In the genomic region with DNA sequence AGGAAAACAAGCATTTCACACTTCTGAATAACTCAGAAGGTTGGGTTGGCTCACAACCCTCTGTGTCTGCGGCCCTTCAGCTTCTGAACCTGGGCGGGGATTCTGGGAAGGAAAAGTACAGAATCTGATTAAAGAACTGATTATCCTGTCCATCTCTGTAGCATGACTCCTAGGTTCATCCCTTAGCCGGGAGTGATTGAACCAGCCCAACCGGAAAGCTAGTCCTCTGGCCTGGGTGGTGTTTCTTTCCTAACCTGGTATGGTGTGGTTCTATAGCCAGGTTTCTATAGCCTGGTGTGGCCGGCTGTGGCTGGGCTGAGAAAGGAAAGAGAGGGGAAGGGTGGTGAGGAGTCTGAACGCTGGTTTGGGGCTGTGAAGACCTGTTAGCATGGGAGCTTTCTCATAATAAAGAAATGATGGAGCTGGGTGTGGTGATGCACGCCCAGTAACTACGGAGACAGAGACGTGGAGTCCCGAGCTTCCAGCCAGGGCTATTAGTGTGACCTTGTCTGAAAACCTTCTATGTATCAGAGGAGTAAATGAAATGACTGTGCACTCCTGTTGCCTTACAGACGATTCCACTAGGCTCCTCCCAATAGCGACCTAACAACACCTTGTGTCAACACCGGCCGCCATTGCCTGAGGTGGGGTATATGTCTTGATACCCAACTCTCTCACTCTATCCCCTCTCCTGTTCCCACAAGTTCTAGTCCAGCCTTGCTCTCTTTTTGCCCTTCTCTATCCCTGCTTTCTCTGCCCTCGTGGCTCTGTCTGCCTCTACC, we compare ENCODE assay signal across 30 mouse cellular contexts. TPM values are rescaled to one million over a fixed set of nuclear protein-coding genes. Genes with fewer than 3 reads are reported as not detected.
DNase-seq lines count a peak whose midpoint lies in the region; ATAC-seq and TF ChIP-seq lines count a peak whose summit lies in the region.
"Had no signal": no experiment of that assay in that cellular context is flagged by ENCODE, and none has a peak within 500 bp of the region (broad histone marks: within the 10 kb centered on the region; RNA-seq: fewer than 3 reads in every experiment).

No protein-coding gene starts in this region.

- 41% methylated on average over 15 of the region's 15 CpGs for WGBS in small intestine, adult 2 months

- H3K36me3 ChIP-seq in small intestine, adult 2 months (ENCODE audit: control insufficient read depth, insufficient read depth, low read length) = peaks cover 12% of the 10 kb centered on the region
- H3K36me3 ChIP-seq: embryonic facial prominence, embryonic 12.5 days; forebrain, embryonic 10.5 days; forebrain, embryonic 15.5 days; hindbrain, embryonic 10.5 days; hindbrain, embryonic 15.5 days; limb, embryonic 10.5 days; limb, embryonic 15.5 days; midbrain, embryonic 13.5 days; stomach, embryonic 15.5 days had no signal

- intact Hi-C loops in gastrocnemius, adult 2 months (cut with DNase I) = no loop called here

- H3K4me1 ChIP-seq in small intestine, adult 2 months (ENCODE audit: control insufficient read depth, insufficient read depth, insufficient read length, low read length) = peaks cover 44% of the 10 kb centered on the region
- H3K4me1 ChIP-seq: embryonic facial prominence, embryonic 12.5 days; hindbrain, embryonic 15.5 days had no signal

- no peak for TF ChIP-seq POLR2A in small intestine, adult 2 months (IDR thresholded peaks at IDR 0.05; ENCODE audit: low read depth, low read length)

- H3K27me3 ChIP-seq in small intestine, adult 2 months (ENCODE audit: control insufficient read depth, insufficient read depth, low read length) = no peaks in the 10 kb centered on the region
- H3K27me3 ChIP-seq: embryonic facial prominence, embryonic 12.5 days; forebrain, embryonic 15.5 days; hindbrain, embryonic 15.5 days; limb, embryonic 15.5 days; stomach, embryonic 15.5 days had no signal

- peak overlapping the region; percentile 41 for H3K27ac ChIP-seq in gastrocnemius, adult 2 months
- peak overlapping the region; percentile 76 for H3K27ac ChIP-seq in small intestine, adult 2 months (ENCODE audit: insufficient read depth, low read depth, low read length)
- H3K27ac ChIP-seq: embryonic facial prominence, embryonic 12.5 days; forebrain, embryonic 10.5 days; forebrain, embryonic 15.5 days; hindbrain, embryonic 10.5 days; hindbrain, embryonic 15.5 days; kidney, postnatal 0 days; limb, embryonic 10.5 days; limb, embryonic 15.5 days; midbrain, embryonic 13.5 days; stomach, embryonic 15.5 days had no signal

- no peak for TF ChIP-seq CTCF in gastrocnemius, adult 2 months (IDR thresholded peaks at IDR 0.05)
- no peak for TF ChIP-seq CTCF in small intestine, adult 2 months (IDR thresholded peaks at IDR 0.05; ENCODE audit: extremely low read depth, insufficient read length, insufficient replicate concordance, low read depth, low read length)

- H3K4me3 ChIP-seq in gastrocnemius, adult 2 months = peak overlapping the region; percentile 77
- peak overlapping the region; percentile 25 for H3K4me3 ChIP-seq in small intestine, adult 2 months (ENCODE audit: low read depth, low read length)
- H3K4me3 ChIP-seq: embryonic facial prominence, embryonic 12.5 days; forebrain, embryonic 10.5 days; forebrain, embryonic 15.5 days; hindbrain, embryonic 10.5 days; hindbrain, embryonic 15.5 days; limb, embryonic 10.5 days; limb, embryonic 15.5 days; midbrain, embryonic 13.5 days; stomach, embryonic 15.5 days had no signal

- DNase-seq in gastrocnemius, adult 2 months = no peak
- no peak for DNase-seq in gastrocnemius, postnatal 10 days
- DNase-seq in ES-CJ7 (ENCODE audit: low read depth, low spot score) = peak; percentile 33
- peak; percentile 55 for DNase-seq in fat pad, adult 2 months (ENCODE audit: extremely low read depth, low read depth, low spot score)
- DNase-seq in spleen, postnatal 10 days (ENCODE audit: low spot score in 2 of 2) = no peak
- no peak for DNase-seq in left cerebral cortex, adult 8-10 months (ENCODE audit: low spot score in 2 of 2)
- DNase-seq: adrenal gland, adult 8-10 months; cerebellum, adult 8-10 months; cerebellum, postnatal 36 days; embryo, embryonic 11 days; heart, postnatal 14 days; kidney, adult 8-10 months; kidney, postnatal 4 days; lung, postnatal 36 days; retina, postnatal 1 day; thymus, adult 18-20 months; thymus, postnatal 36 days had no signal

- no peak for ATAC-seq in monocyte, adult 5-6 weeks (replicated peaks; ENCODE audit: insufficient number of reproducible peaks, low FRiP score, low TSS enrichment, poor library complexity, severe bottlenecking)
- ATAC-seq: forebrain, embryonic 15.5 days; inflammation-experienced regulatory T-cells, adult 6 months; midbrain, embryonic 13.5 days had no signal

RNA-seq across cellular contexts. Expression of a gene that starts 3.1 kb away (rescaled TPM):
- total RNA-seq in gastrocnemius, adult 2 months (2021) = 10 to 100 TPM; 87.7 to 94.8 TPM
- total RNA-seq in gastrocnemius, postnatal 10 days (2021) = 10 to 100 TPM; 55.7 to 56.2 TPM
- polyA plus RNA-seq in small intestine, adult 2 months (2012; rRNA removed) = 43.4 and 112 TPM in 2 replicates
- total RNA-seq in monocyte, adult 5-6 weeks (2017) = 117 to 140 TPM (median 127 TPM) in 3 replicates
- total RNA-seq in left cerebral cortex, adult 8-10 months (2022) = 10 to 100 TPM; 41.3 to 48.9 (median 44.7) TPM

Comparison
In these comparisons a context has a peak if more than half of its experiments do, and no peak if none do; other contexts are left out.
1. DNase-seq: peak in ES-CJ7 (single experiment) and fat pad, adult 2 months (single experiment); none in gastrocnemius, adult 2 months (single experiment), gastrocnemius, postnatal 10 days (single experiment), spleen, postnatal 10 days (0 of 2) and left cerebral cortex, adult 8-10 months (0 of 2).